Mouse (Mus musculus): ENCODE measurements around the gene Fam207a. TPM values are rescaled to one million over a fixed set of nuclear protein-coding genes. Genes with fewer than 3 reads are reported as not detected.

Gene Fam207a
- polyA plus RNA-seq, 1 experiment, result 88.9 TPM

DNA sequence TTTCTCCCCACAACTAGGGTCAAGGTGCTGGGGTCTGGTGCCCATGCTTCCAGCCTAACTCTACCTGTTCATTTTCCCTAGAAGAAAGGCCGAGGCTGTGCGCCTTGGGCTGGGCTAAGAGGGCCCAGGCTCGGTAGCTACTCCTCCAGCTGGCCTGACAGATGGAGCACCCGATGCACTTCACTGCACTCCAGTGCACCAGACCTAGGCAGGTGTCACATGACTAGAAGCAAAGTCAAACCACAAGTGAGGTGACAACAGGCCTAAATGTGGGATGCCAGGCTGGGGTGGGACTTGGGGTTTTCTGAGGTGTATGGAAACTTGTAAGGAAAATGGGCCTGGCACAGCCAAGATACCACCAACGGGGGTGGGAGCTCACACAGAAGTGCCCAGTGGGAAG, 9.1 kb downstream of the Fam207a start:
- peaks cover 97% of the 10 kb centered on the region for H3K36me3 ChIP-seq (replicated peaks; ENCODE audit: low read length)
- H3K4me1 ChIP-seq, result peaks cover 87% of the 10 kb centered on the region

GRCm38 (mm10) chr10:77504143-77504542, 11.4 kb downstream of the Fam207a start:
- no peaks in the 10 kb centered on the region for H3K9me3 ChIP-seq
- TF ChIP-seq FLI1 (IDR thresholded peaks at IDR 0.05; ENCODE audit: low read length), result no peak
- TF ChIP-seq GATA1 (IDR thresholded peaks at IDR 0.05; ENCODE audit: borderline replicate concordance, low read length), result no peak
- peaks cover 94% of the 10 kb centered on the region for H3K36me3 ChIP-seq (replicated peaks; ENCODE audit: low read length)
- H3K27me3 ChIP-seq (replicated peaks), result no peaks in the 10 kb centered on the region
- peaks cover 86% of the 10 kb centered on the region for H3K4me1 ChIP-seq
- H3K4me3 ChIP-seq (replicated peaks), result no peak overlapping the region

More for the DNA sequence above, 9.1 kb downstream of the Fam207a start:
- Histone ChIP-seq H3K4me3 (replicated peaks) (no peak overlapping the region), H3K9me3 (no peaks in the 10 kb centered on the region), H3K27me3 (replicated peaks) (no peaks in the 10 kb centered on the region)
- TF ChIP-seq FLI1 (IDR thresholded peaks at IDR 0.05; ENCODE audit: low read length), result no peak
- no peak for TF ChIP-seq GATA1 (IDR thresholded peaks at IDR 0.05; ENCODE audit: borderline replicate concordance, low read length)

DNA sequence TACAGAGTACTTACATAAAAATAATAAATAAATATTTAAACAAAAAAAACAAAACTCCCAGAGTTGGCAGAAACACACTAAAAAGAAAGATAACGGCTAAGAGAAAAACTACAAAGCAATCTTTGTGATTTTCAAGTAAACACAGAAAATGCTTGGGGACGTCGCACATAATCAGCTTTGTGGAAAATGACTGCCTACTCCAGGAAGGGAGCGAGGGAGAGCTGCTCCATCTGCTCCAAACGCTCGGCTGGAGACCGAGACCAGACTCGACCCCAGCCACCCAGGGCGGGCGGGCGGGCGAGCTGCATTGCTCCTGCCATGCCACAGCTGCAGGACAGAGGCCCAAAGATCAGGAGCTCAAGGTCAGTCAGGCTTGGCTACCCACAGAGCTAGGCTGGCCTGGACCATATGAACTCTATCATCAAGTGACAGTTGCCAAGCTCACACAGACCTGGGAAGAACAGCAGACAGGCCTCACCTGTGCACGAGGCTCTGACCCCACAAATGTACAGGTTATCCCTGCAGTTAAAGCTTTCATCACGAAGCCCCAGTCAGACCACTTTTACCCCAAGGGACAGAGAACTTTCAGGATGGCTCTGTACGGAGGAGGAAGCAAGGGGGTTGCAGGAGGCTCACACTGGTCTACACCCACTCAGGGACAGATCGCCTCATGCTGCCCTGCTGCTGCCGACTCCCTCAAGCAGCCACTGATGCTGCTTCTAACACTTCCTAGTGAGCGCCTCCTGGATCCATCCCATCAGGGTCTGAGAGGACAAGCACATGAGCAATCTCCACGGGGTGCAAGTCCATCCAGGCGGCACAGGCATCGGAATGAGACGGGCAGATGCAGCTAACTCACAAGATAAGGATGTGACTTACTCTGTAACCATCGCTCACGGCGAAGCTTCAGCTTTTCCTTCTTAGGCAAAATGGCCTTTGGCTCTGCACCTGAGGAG, 12.3 kb downstream of the Fam207a start:
- Histone ChIP-seq H3K36me3 (replicated peaks; ENCODE audit: low read length) (peaks cover 94% of the 10 kb centered on the region), H3K27me3 (replicated peaks) (no peaks in the 10 kb centered on the region), H3K4me3 (replicated peaks) (no peak overlapping the region), H3K4me1 (peaks cover 86% of the 10 kb centered on the region), H3K9me3 (no peaks in the 10 kb centered on the region)
- TF ChIP-seq FLI1 (IDR thresholded peaks at IDR 0.05; ENCODE audit: low read length) (no peak), GATA1 (IDR thresholded peaks at IDR 0.05; ENCODE audit: borderline replicate concordance, low read length) (no peak)

- no peaks in the 10 kb centered on the region for H3K27me3 ChIP-seq (replicated peaks)
- H3K9me3 ChIP-seq, result no peaks in the 10 kb centered on the region
- H3K36me3 ChIP-seq (replicated peaks; ENCODE audit: low read length), result peaks cover 94% of the 10 kb centered on the region
- TF ChIP-seq GATA1 (IDR thresholded peaks at IDR 0.05; ENCODE audit: borderline replicate concordance, low read length) (no peak), FLI1 (IDR thresholded peaks at IDR 0.05; ENCODE audit: low read length) (no peak)
- H3K4me3 ChIP-seq (replicated peaks), result no peak overlapping the region
- H3K4me1 ChIP-seq, result peaks cover 84% of the 10 kb centered on the region
Observed at GRCm38 (mm10) chr10:77500636-77501035, 14.9 kb downstream of the Fam207a start.

- peaks cover 81% of the 10 kb centered on the region for H3K4me1 ChIP-seq
- no peaks in the 10 kb centered on the region for H3K27me3 ChIP-seq (replicated peaks)
- TF ChIP-seq GATA1 (IDR thresholded peaks at IDR 0.05; ENCODE audit: borderline replicate concordance, low read length) (no peak), FLI1 (IDR thresholded peaks at IDR 0.05; ENCODE audit: low read length) (no peak)
- peak overlapping the region; percentile 28 for H3K4me3 ChIP-seq (replicated peaks)
- H3K36me3 ChIP-seq (replicated peaks; ENCODE audit: low read length), result peaks cover 95% of the 10 kb centered on the region
- H3K9me3 ChIP-seq, result no peaks in the 10 kb centered on the region
Observed at GRCm38 (mm10) chr10:77498254-77498653, 17.3 kb downstream of the Fam207a start.

- Histone ChIP-seq H3K4me1 (peaks cover 79% of the 10 kb centered on the region), H3K36me3 (replicated peaks; ENCODE audit: low read length) (peaks cover 95% of the 10 kb centered on the region), H3K4me3 (replicated peaks) (no peak overlapping the region), H3K27me3 (replicated peaks) (no peaks in the 10 kb centered on the region), H3K9me3 (no peaks in the 10 kb centered on the region; the same call in 1 of the 2 replicates)
- TF ChIP-seq FLI1 (IDR thresholded peaks at IDR 0.05; ENCODE audit: low read length) (no peak), GATA1 (IDR thresholded peaks at IDR 0.05; ENCODE audit: borderline replicate concordance, low read length) (no peak)
Observed at GRCm38 (mm10) chr10:77497185-77497584, 18.4 kb downstream of the Fam207a start.

DNA sequence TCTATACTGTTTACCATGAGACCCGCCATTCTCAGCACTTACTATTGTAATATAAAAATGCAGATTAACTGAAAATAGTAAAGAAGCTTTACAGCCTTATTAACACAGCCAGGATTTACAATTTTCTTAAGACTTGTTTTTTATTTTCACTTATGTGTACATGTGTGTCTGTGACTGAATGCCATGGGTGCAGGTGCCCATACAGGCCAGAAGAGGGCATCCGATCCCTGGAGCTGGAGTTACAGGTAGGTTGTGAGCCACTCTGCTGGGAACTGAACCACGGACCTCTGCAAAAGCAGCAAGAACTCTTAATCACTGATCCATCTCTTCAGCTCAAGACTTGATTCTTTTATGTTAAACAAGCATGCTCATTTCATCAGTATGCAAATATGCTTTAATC, 22.7 kb downstream of the Fam207a start:
- TF ChIP-seq GATA1 (IDR thresholded peaks at IDR 0.05; ENCODE audit: borderline replicate concordance, low read length) (no peak), FLI1 (IDR thresholded peaks at IDR 0.05; ENCODE audit: low read length) (no peak)

GRCm38 (mm10) chr10:77491585-77491984, 24.0 kb downstream of the Fam207a start:
- H3K4me3 ChIP-seq (replicated peaks), result no peak overlapping the region
- H3K4me1 ChIP-seq, result peaks cover 53% of the 10 kb centered on the region
- H3K36me3 ChIP-seq (replicated peaks; ENCODE audit: low read length), result peaks cover 94% of the 10 kb centered on the region
- no peaks in the 10 kb centered on the region for H3K27me3 ChIP-seq (replicated peaks)
- H3K9me3 ChIP-seq, result peaks cover 12% of the 10 kb centered on the region; the same call in 1 of the 2 replicates
- TF ChIP-seq FLI1 (IDR thresholded peaks at IDR 0.05; ENCODE audit: low read length), result no peak
- TF ChIP-seq GATA1 (IDR thresholded peaks at IDR 0.05; ENCODE audit: borderline replicate concordance, low read length), result no peak

More for the DNA sequence above, 22.7 kb downstream of the Fam207a start:
- Histone ChIP-seq H3K9me3 (peaks cover 12% of the 10 kb centered on the region; the same call in 1 of the 2 replicates), H3K4me1 (peaks cover 62% of the 10 kb centered on the region), H3K4me3 (replicated peaks) (no peak overlapping the region), H3K27me3 (replicated peaks) (no peaks in the 10 kb centered on the region), H3K36me3 (replicated peaks; ENCODE audit: low read length) (peaks cover 94% of the 10 kb centered on the region)

GRCm38 (mm10) chr10:77488168-77488567, 27.4 kb downstream of the Fam207a start:
- Histone ChIP-seq H3K4me1 (peaks cover 62% of the 10 kb centered on the region), H3K27me3 (replicated peaks) (no peaks in the 10 kb centered on the region), H3K36me3 (replicated peaks; ENCODE audit: low read length) (peaks cover 83% of the 10 kb centered on the region), H3K4me3 (replicated peaks) (no peak overlapping the region), H3K9me3 (peaks cover 12% of the 10 kb centered on the region; the same call in 1 of the 2 replicates)
- no peak for TF ChIP-seq GATA1 (IDR thresholded peaks at IDR 0.05; ENCODE audit: borderline replicate concordance, low read length)
- no peak for TF ChIP-seq FLI1 (IDR thresholded peaks at IDR 0.05; ENCODE audit: low read length)

DNA sequence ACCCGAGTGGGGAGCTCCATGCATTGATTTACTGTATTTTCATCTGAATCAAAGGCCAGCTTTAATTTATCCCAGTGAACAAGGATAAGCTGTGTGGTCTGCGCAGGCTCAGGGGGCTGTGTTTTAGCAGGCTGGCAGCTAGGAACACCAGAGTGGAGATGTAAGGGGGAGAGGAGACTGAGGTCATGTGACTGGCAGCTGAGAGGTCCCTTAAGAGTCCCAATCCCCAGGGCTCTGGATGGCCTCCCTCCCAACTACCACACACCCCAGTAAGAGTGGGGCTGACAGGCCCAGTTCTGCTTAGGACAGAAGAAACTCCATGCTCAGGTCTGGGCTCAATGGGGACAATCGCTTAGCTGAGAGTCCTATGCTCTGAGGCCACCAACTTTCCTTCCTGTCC, 29.8 kb downstream of the Fam207a start:
- no peaks in the 10 kb centered on the region for H3K27me3 ChIP-seq (replicated peaks)
- H3K4me3 ChIP-seq (replicated peaks), result no peak overlapping the region
- H3K4me1 ChIP-seq, result peaks cover 75% of the 10 kb centered on the region
- H3K9me3 ChIP-seq, result peaks cover 17% of the 10 kb centered on the region
- H3K36me3 ChIP-seq (replicated peaks; ENCODE audit: low read length), result peaks cover 72% of the 10 kb centered on the region
- TF ChIP-seq GATA1 (IDR thresholded peaks at IDR 0.05; ENCODE audit: borderline replicate concordance, low read length), result no peak
- no peak for TF ChIP-seq FLI1 (IDR thresholded peaks at IDR 0.05; ENCODE audit: low read length)

Measured in megakaryocyte, embryonic 14.5 days (primary cell).